Mouse (Mus musculus): ENCODE measurements around the gene Zfp760. TPM values are rescaled to one million over a fixed set of nuclear protein-coding genes. Genes with fewer than 3 reads are reported as not detected.
"Not testable (repeated sequence)": the region's sequence is repeated elsewhere in the genome, so short reads cannot be mapped to it uniquely, and the experiment has no call there.

The Zfp760 gene
- polyA plus RNA-seq, 1 experiment from 2014 or later, result 25.5 TPM

DNA sequence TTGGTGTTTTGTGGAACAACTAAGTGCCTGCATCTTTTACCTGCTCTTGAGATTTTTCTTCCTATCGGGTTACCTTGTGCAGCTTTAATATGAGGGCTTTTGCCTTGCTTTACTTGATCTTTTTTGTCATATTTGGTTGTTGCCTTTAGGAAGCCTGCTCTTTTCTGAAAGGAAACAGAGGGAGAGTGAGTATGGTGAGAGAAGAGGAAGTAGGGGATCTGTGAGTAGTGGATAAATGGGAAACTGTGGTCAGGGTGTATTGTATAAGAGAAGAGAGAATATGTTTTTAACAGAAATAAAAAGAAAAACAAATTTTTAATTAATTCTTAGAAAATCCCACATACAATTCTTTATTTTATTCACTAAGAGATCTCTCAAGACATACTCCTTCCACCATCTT is 4.1 kb upstream of the Zfp760 start:
- Histone ChIP-seq H3K9ac (ENCODE audit: low read length) (no peak overlapping the region), H3K27ac (ENCODE audit: low read depth, low read length) (no peak overlapping the region), H3K27me3 (ENCODE audit: control insufficient read depth, insufficient read depth, low read length) (no peaks in the 10 kb centered on the region), H3K9me3 (ENCODE audit: control insufficient read depth, low read length) (no peaks in the 10 kb centered on the region), H3K4me2 (no peak overlapping the region), H3K4me3 (ENCODE audit: low read depth, low read length) (no peak overlapping the region), H3K36me3 (ENCODE audit: control insufficient read depth, insufficient read depth, low read length) (no peaks in the 10 kb centered on the region), H3K4me1 (ENCODE audit: control insufficient read depth, insufficient read depth, low read length) (no peaks in the 10 kb centered on the region)
- DNase-seq (ENCODE audit: low spot score, missing footprints) (no peak), ATAC-seq (ENCODE audit: low FRiP score) (no peak)
- WGBS, result 74% methylated on average over 1 of the region's 1 CpGs

- ATAC-seq (ENCODE audit: low FRiP score) (no peak), DNase-seq (ENCODE audit: low spot score, missing footprints) (peak; percentile 88)
- 49% methylated on average over 2 of the region's 2 CpGs for WGBS
- H3K4me2 ChIP-seq, result peak overlapping the region; percentile 51
- peak overlapping the region; percentile 56 for H3K4me3 ChIP-seq (ENCODE audit: low read depth, low read length)
- no peaks in the 10 kb centered on the region for H3K27me3 ChIP-seq (ENCODE audit: control insufficient read depth, insufficient read depth, low read length)
- H3K27ac ChIP-seq (ENCODE audit: low read depth, low read length), result no peak overlapping the region
- H3K4me1 ChIP-seq (ENCODE audit: control insufficient read depth, insufficient read depth, low read length), result peaks cover 2% of the 10 kb centered on the region; the same call in 1 of the 2 replicates
- peaks cover 2% of the 10 kb centered on the region; the same call in 1 of the 2 replicates for H3K36me3 ChIP-seq (ENCODE audit: control insufficient read depth, insufficient read depth, low read length)
- H3K9ac ChIP-seq (ENCODE audit: low read length), result peak overlapping the region; percentile 79
- H3K9me3 ChIP-seq (ENCODE audit: control insufficient read depth, low read length), result no peaks in the 10 kb centered on the region
These were observed 860 bp downstream of the Zfp760 start for GRCm38 (mm10) chr17:21708401-21708800.

DNA sequence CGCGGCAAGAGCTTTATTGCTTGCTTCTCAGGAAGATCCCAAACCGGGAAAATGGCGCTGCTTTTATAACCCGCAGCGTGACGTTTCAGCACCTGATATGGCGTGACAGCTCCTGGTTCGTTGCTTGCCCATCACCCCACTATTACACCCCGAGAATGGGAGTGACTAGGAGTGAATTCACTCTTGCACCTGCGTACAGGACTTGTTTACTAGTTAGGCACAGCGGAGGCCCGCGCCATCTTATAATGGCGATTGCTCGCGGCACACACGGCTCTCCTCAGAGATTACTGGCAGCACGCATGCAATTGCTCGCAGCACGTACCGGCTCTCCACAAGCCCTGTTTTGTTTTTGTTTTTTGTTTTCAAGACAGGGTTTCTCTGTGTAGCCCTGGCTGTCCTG is 23.0 kb downstream of the Zfp760 start, which contains the start of gene Zfp229:
Zfp229 (plus strand) TSS at position 301 of the 400 bp plus-strand sequence.
- not testable (repeated sequence) for ATAC-seq (ENCODE audit: low FRiP score); H3K36me3 ChIP-seq (ENCODE audit: control insufficient read depth, insufficient read depth, low read length); H3K4me3 ChIP-seq (ENCODE audit: low read depth, low read length); H3K9me3 ChIP-seq (ENCODE audit: control insufficient read depth, low read length); DNase-seq (ENCODE audit: low spot score, missing footprints); H3K9ac ChIP-seq (ENCODE audit: low read length); H3K27ac ChIP-seq (ENCODE audit: low read depth, low read length); H3K27me3 ChIP-seq (ENCODE audit: control insufficient read depth, insufficient read depth, low read length); H3K4me1 ChIP-seq (ENCODE audit: control insufficient read depth, insufficient read depth, low read length); H3K4me2 ChIP-seq
- WGBS, result 99% methylated on average over 7 of the region's 22 CpGs

DNA sequence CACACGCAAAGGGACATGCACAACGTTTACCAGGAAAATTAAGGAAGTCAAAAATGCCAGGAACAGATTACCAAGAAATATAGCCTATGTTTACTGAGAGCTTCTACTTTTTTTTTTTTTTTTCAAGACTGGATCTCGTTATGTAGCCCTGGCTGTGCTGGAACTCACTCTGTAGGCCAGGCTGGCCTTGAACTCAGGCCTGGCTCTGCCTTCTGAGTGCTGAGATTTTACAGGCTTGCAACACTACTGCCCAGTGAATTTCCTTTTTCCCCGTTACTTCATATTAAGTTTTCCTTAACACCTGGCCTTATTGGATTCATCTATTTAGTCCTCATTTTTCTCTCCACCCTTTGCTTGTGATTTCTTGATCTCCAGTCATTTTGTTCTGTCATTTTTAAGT is 25.5 kb downstream of the Zfp760 start:
- H3K36me3 ChIP-seq (ENCODE audit: control insufficient read depth, insufficient read depth, low read length), result no peaks in the 10 kb centered on the region
- H3K9me3 ChIP-seq (ENCODE audit: control insufficient read depth, low read length), result no peaks in the 10 kb centered on the region
- WGBS, result 84% methylated on average over 4 of the region's 4 CpGs
- ATAC-seq (ENCODE audit: low FRiP score), result 0 out of 2 replicates have a peak, but pooled peaks have one; percentile 28
- H3K4me3 ChIP-seq (ENCODE audit: low read depth, low read length), result peak overlapping the region; percentile 66
- peak overlapping the region; percentile 45 for H3K4me2 ChIP-seq
- peak overlapping the region; percentile 86 for H3K9ac ChIP-seq (ENCODE audit: low read length)
- H3K4me1 ChIP-seq (ENCODE audit: control insufficient read depth, insufficient read depth, low read length), result no peaks in the 10 kb centered on the region; the same call in 1 of the 2 replicates
- DNase-seq (ENCODE audit: low spot score, missing footprints), result no peak
- no peaks in the 10 kb centered on the region for H3K27me3 ChIP-seq (ENCODE audit: control insufficient read depth, insufficient read depth, low read length)
- peak overlapping the region; percentile 21; the same call in 1 of the 2 replicates for H3K27ac ChIP-seq (ENCODE audit: low read depth, low read length)

- Histone ChIP-seq H3K9me3 (ENCODE audit: control insufficient read depth, low read length) (no peaks in the 10 kb centered on the region), H3K36me3 (ENCODE audit: control insufficient read depth, insufficient read depth, low read length) (no peaks in the 10 kb centered on the region), H3K9ac (ENCODE audit: low read length) (peak overlapping the region; percentile 86), H3K4me1 (ENCODE audit: control insufficient read depth, insufficient read depth, low read length) (no peaks in the 10 kb centered on the region; the same call in 1 of the 2 replicates), H3K27ac (ENCODE audit: low read depth, low read length) (peak overlapping the region; percentile 54; the same call in 1 of the 2 replicates), H3K27me3 (ENCODE audit: control insufficient read depth, insufficient read depth, low read length) (no peaks in the 10 kb centered on the region), H3K4me3 (ENCODE audit: low read depth, low read length) (peak overlapping the region; percentile 66), H3K4me2 (peak overlapping the region; percentile 45)
- peak; percentile 98 for ATAC-seq (ENCODE audit: low FRiP score)
- under 1% methylated on average over 27 of the region's 27 CpGs for WGBS
- DNase-seq (ENCODE audit: low spot score, missing footprints), result peak; percentile 98
These were observed 26.0 kb downstream of the Zfp760 start for GRCm38 (mm10) chr17:21733529-21734031.

DNA sequence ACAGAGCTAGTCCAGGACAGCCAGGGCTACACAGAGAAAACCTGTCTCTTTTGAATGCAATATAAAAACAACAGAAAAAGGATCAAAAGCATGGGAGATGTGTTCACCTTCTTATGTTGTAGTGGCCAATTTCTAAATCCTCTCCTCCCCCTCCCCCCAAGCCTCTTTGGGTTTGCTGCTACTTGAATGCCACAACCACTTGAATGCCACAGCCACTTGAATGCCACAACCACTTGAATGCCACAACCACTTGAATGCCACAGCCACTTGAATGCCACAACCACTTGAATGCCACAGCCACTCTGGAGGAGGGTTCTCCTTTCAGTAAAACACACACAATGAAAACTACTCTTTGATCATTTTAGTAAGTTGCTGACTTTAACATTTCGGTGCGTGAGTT is 45.2 kb downstream of the Zfp760 start:
- H3K4me2 ChIP-seq, result no peak overlapping the region
- 0 out of 2 replicates have a peak, but pooled peaks cover 3% of the 10 kb centered on the region for H3K4me1 ChIP-seq (ENCODE audit: control insufficient read depth, insufficient read depth, low read length)
- WGBS, result 52% methylated on average over 2 of the region's 2 CpGs
- no peaks in the 10 kb centered on the region for H3K36me3 ChIP-seq (ENCODE audit: control insufficient read depth, insufficient read depth, low read length)
- DNase-seq (ENCODE audit: low spot score, missing footprints) (no peak), ATAC-seq (ENCODE audit: low FRiP score) (no peak)
- H3K9me3 ChIP-seq (ENCODE audit: control insufficient read depth, low read length), result no peaks in the 10 kb centered on the region
- H3K27ac ChIP-seq (ENCODE audit: low read depth, low read length), result no peak overlapping the region
- no peak overlapping the region for H3K4me3 ChIP-seq (ENCODE audit: low read depth, low read length)
- H3K9ac ChIP-seq (ENCODE audit: low read length), result no peak overlapping the region
- H3K27me3 ChIP-seq (ENCODE audit: control insufficient read depth, insufficient read depth, low read length), result no peaks in the 10 kb centered on the region

DNA sequence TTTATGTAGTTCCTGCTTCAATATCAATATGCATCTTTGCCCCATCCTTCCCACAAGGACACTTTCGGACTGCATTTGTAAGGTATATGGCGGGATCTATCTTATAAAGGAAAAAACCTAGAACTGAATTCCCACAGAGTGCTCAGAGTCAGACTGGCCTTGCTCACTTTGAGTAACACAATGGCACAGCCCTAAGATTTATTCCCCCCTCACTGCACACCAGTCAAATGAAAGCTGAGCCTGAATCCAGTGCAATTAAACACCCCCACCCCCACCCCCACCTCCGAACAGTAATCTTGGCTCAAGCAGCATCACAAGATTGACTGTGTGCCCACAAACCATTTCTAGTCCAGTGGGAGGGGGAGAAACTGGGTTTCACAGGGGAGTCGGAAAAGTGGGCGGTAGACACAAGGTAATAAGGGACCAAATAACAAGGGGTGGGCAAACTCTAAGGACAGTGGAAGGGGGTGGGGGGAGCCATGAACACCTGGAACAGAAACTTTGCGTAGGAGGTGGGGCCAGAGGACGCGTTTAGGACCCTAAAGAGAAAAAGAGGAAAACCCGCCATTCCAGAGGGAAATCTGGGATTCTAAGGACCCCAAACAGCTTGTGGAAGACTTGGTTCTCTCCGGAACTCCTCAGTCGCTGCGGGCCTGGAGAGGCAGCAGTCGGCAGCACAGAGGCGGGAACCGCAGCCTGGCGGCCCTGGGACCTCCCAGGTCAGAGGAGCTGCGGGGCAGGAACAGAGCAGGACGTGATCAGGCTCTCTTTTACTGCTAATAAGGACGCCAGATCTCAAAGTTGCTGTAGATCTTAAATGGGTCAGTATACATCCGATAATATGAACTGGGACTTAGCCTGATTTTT is 46.0 kb downstream of the Zfp760 start:
- no peaks in the 10 kb centered on the region for H3K9me3 ChIP-seq (ENCODE audit: control insufficient read depth, low read length)
- 13% methylated on average over 20 of the region's 20 CpGs for WGBS
- no peaks in the 10 kb centered on the region for H3K27me3 ChIP-seq (ENCODE audit: control insufficient read depth, insufficient read depth, low read length)
- peak overlapping the region; percentile 31 for H3K4me3 ChIP-seq (ENCODE audit: low read depth, low read length)
- DNase-seq (ENCODE audit: low spot score, missing footprints), result peak; percentile 88
- H3K36me3 ChIP-seq (ENCODE audit: control insufficient read depth, insufficient read depth, low read length), result no peaks in the 10 kb centered on the region
- peak overlapping the region; percentile 59 for H3K9ac ChIP-seq (ENCODE audit: low read length)
- no peak overlapping the region for H3K27ac ChIP-seq (ENCODE audit: low read depth, low read length)
- peak; percentile 73; the same call in 1 of the 2 replicates for ATAC-seq (ENCODE audit: low FRiP score)
- peak overlapping the region; percentile 59 for H3K4me2 ChIP-seq
- 0 out of 2 replicates have a peak, but pooled peaks cover 3% of the 10 kb centered on the region for H3K4me1 ChIP-seq (ENCODE audit: control insufficient read depth, insufficient read depth, low read length)

- Histone ChIP-seq H3K9me3 (ENCODE audit: control insufficient read depth, low read length) (no peaks in the 10 kb centered on the region), H3K27me3 (ENCODE audit: control insufficient read depth, insufficient read depth, low read length) (no peaks in the 10 kb centered on the region), H3K4me3 (ENCODE audit: low read depth, low read length) (no peak overlapping the region), H3K4me1 (ENCODE audit: control insufficient read depth, insufficient read depth, low read length) (no peaks in the 10 kb centered on the region), H3K9ac (ENCODE audit: low read length) (no peak overlapping the region), H3K27ac (ENCODE audit: low read depth, low read length) (no peak overlapping the region), H3K4me2 (no peak overlapping the region), H3K36me3 (ENCODE audit: control insufficient read depth, insufficient read depth, low read length) (no peaks in the 10 kb centered on the region)
- no peak for ATAC-seq (ENCODE audit: low FRiP score)
- no peak for DNase-seq (ENCODE audit: low spot score, missing footprints)
- WGBS, result 90% methylated on average over 2 of the region's 2 CpGs
These were observed 62.8 kb downstream of the Zfp760 start for GRCm38 (mm10) chr17:21770336-21770735.

Data from midbrain, embryonic 11.5 days (tissue).